Comparison of ENCODE assay signal across 17 mouse cellular contexts in the genomic region with DNA sequence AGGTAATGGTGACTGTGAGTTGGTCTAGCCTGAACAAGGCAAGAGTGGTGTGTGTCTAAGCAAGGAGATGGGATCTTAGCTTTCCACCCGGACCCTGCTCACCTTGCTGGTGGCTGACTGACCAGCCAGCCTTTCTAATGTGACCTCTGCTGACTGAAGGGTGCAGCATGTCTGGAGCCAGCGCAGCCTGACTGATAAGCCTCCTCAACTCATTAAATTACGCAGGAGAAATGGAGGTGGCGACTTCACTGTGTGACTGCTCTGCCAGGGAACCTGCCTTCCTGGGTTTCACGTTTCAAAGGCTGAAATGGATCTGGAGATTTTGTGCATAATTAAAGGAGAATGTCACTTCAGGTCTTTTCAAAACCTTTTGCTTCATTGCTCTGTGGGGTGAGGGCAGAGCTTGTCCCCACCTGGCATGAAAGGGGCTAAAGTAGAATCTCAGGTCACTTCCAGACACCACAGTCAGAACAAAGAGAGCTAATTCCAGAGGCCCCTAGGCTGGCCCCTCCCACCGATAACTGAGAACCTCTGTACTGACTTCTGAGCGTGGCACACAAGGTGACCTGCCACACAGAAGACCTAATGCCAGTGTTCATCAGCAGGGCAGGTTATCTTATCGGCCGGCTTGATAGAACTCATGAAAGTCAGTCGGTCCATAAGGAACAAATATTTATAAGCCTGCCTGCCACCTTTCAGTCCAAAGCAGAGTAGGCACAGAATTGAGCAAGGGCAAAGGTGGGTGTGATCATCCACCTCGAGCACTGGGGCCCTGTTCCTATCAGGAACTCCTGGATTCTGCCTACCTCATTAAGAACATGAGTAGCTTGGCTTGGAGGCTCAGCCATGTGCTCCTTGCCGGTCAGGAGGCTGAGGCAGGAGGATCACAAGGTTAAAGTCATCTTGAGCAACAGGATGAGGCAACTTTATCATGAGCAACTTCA. TPM values are rescaled to one million over a fixed set of nuclear protein-coding genes. Genes with fewer than 3 reads are reported as not detected.
A peak's percentile ranks its signal among the peaks of the same experiment; 100 is the strongest.
DNase-seq lines count a peak whose midpoint lies in the region; ATAC-seq and TF ChIP-seq lines count a peak whose summit lies in the region.
"Had no signal": no experiment of that assay in that cellular context is flagged by ENCODE, and none has a peak within 500 bp of the region (broad histone marks: within the 10 kb centered on the region; RNA-seq: fewer than 3 reads in every experiment).

No protein-coding gene starts in this region.

- H3K4me2 ChIP-seq in embryonic facial prominence, embryonic 11.5 days (ENCODE audit: low read depth, low read length), result no peak overlapping the region
- no peak overlapping the region for H3K4me2 ChIP-seq in heart, embryonic 16.5 days (ENCODE audit: low read depth, low read length)
- no peak overlapping the region for H3K4me2 ChIP-seq in limb, embryonic 12.5 days
- H3K4me2 ChIP-seq: hindbrain, embryonic 15.5 days; midbrain, embryonic 12.5 days had no signal

- ATAC-seq in embryonic facial prominence, embryonic 11.5 days (replicated peaks; ENCODE audit: insufficient number of reproducible peaks, low FRiP score, low TSS enrichment, low read depth), result no peak
- peak; percentile 61; the same call in 1 of the 2 replicates for ATAC-seq in heart, embryonic 16.5 days (replicated peaks; ENCODE audit: extremely low read depth, insufficient read depth, low FRiP score)
- no peak for ATAC-seq in limb, embryonic 12.5 days (ENCODE audit: insufficient number of reproducible peaks, insufficient read depth, low FRiP score, low TSS enrichment, low read depth)
- ATAC-seq in monocyte, adult 5-6 weeks (replicated peaks; ENCODE audit: insufficient number of reproducible peaks, low FRiP score, low TSS enrichment, poor library complexity, severe bottlenecking), result no peak

- H3K4me3 ChIP-seq in embryonic facial prominence, embryonic 11.5 days (ENCODE audit: low read depth, low read length), result no peak overlapping the region
- H3K4me3 ChIP-seq in heart, adult 2 months, result no peak overlapping the region
- H3K4me3 ChIP-seq in heart, embryonic 16.5 days (ENCODE audit: low read length), result no peak overlapping the region
- no peak overlapping the region for H3K4me3 ChIP-seq in limb, embryonic 12.5 days (replicated peaks)
- H3K4me3 ChIP-seq: hindbrain, embryonic 15.5 days; midbrain, embryonic 12.5 days had no signal

- 0 out of 2 replicates have a peak overlapping the region, but pooled peaks have one; percentile 30 for H3K27ac ChIP-seq in embryonic facial prominence, embryonic 11.5 days (replicated peaks; ENCODE audit: low read depth, low read length)
- peak overlapping the region; percentile 79 for H3K27ac ChIP-seq in heart, adult 2 months
- H3K27ac ChIP-seq in heart, embryonic 16.5 days (ENCODE audit: low read length), result peak overlapping the region; percentile 19
- H3K27ac ChIP-seq in limb, embryonic 12.5 days, result peak overlapping the region; percentile 41; the same call in 1 of the 2 replicates
- H3K27ac ChIP-seq: hindbrain, embryonic 15.5 days; liver, embryonic 14.5 days; midbrain, embryonic 12.5 days had no signal

- H3K9me3 ChIP-seq in embryonic facial prominence, embryonic 11.5 days (replicated peaks; ENCODE audit: control insufficient read depth, low read length), result no peaks in the 10 kb centered on the region
- no peaks in the 10 kb centered on the region for H3K9me3 ChIP-seq in heart, embryonic 16.5 days (replicated peaks; ENCODE audit: control insufficient read depth, low read length)
- no peaks in the 10 kb centered on the region for H3K9me3 ChIP-seq in limb, embryonic 12.5 days
- H3K9me3 ChIP-seq: G1E; hindbrain, embryonic 15.5 days; midbrain, embryonic 12.5 days had no signal

- DNase-seq in embryonic facial prominence, embryonic 11.5 days (ENCODE audit: low spot score), result no peak
- peak; percentile 31 to 66 for DNase-seq in heart, adult 2 months
- DNase-seq in cerebellum, adult 8-10 months, result no peak
- DNase-seq in gastrocnemius, postnatal 10 days, result no peak
- DNase-seq: adrenal gland, adult 8-10 months; cerebellum, adult 9-10 months; gastrocnemius, postnatal 25 days; kidney, adult 2 months; left cerebral cortex, postnatal 4 days; thymus, adult 18-20 months had no signal

- H3K27me3 ChIP-seq in embryonic facial prominence, embryonic 11.5 days (ENCODE audit: control insufficient read depth, insufficient read depth, low read length), result no peaks in the 10 kb centered on the region
- no peaks in the 10 kb centered on the region for H3K27me3 ChIP-seq in heart, adult 2 months (ENCODE audit: control insufficient read depth, insufficient read depth, low read length)
- no peaks in the 10 kb centered on the region for H3K27me3 ChIP-seq in heart, embryonic 16.5 days (ENCODE audit: control insufficient read depth, insufficient read depth, low read length)
- H3K27me3 ChIP-seq in limb, embryonic 12.5 days, result no peaks in the 10 kb centered on the region
- H3K27me3 ChIP-seq: hindbrain, embryonic 15.5 days had no signal

- no peaks in the 10 kb centered on the region for H3K36me3 ChIP-seq in embryonic facial prominence, embryonic 11.5 days (replicated peaks; ENCODE audit: control insufficient read depth, insufficient read depth, low read depth, low read length)
- H3K36me3 ChIP-seq in heart, adult 2 months (ENCODE audit: control insufficient read depth, insufficient read depth, low read length), result no peaks in the 10 kb centered on the region
- no peaks in the 10 kb centered on the region for H3K36me3 ChIP-seq in heart, embryonic 16.5 days (ENCODE audit: control insufficient read depth, insufficient read depth)
- no peaks in the 10 kb centered on the region for H3K36me3 ChIP-seq in limb, embryonic 12.5 days
- H3K36me3 ChIP-seq: G1E; hindbrain, embryonic 15.5 days; midbrain, embryonic 12.5 days had no signal

- TF ChIP-seq POLR2A in heart, adult 2 months (IDR thresholded peaks at IDR 0.05; ENCODE audit: insufficient read depth, low read depth, low read length), result no peak; the same call in 1 of the 2 replicates

- no peaks in the 10 kb centered on the region; the same call in 1 of the 2 replicates for H3K4me1 ChIP-seq in embryonic facial prominence, embryonic 11.5 days (ENCODE audit: control insufficient read depth, insufficient read depth, low read length)
- no peaks in the 10 kb centered on the region for H3K4me1 ChIP-seq in heart, adult 2 months (ENCODE audit: control insufficient read depth, insufficient read depth, low read length)
- peaks cover 5% of the 10 kb centered on the region; the same call in 1 of the 2 replicates for H3K4me1 ChIP-seq in heart, embryonic 16.5 days (ENCODE audit: control insufficient read depth, insufficient read depth, low read length)
- H3K4me1 ChIP-seq in limb, embryonic 12.5 days (replicated peaks), result peaks cover 21% of the 10 kb centered on the region
- H3K4me1 ChIP-seq: midbrain, embryonic 12.5 days had no signal

- H3K79me2 ChIP-seq in heart, adult 2 months (replicated peaks; ENCODE audit: control insufficient read depth, insufficient read depth, low read length), result no peaks in the 10 kb centered on the region

- intact Hi-C loops in heart, adult 2 months (cut with DNase I), result loop anchor here (5.0 kb wide), 1 partner anchor 123 kb away; no protein-coding TSS in a partner anchor

- 0 out of 2 replicates have a peak, but pooled peaks have one; percentile 49 for TF ChIP-seq EP300 in heart, adult 2 months (IDR thresholded peaks at IDR 0.05; ENCODE audit: insufficient read depth, low read depth, low read length)

- 51% methylated on average over 12 of the region's 12 CpGs for WGBS in embryonic facial prominence, embryonic 11.5 days
- 47% methylated on average over 12 of the region's 12 CpGs for WGBS in heart, adult 2 months
- 30% methylated on average over 12 of the region's 12 CpGs for WGBS in heart, embryonic 16.5 days
- 45% methylated on average over 12 of the region's 12 CpGs for WGBS in limb, embryonic 12.5 days

- TF ChIP-seq CTCF in heart, adult 2 months (IDR thresholded peaks at IDR 0.05), result no peak

- no peak overlapping the region for H3K9ac ChIP-seq in embryonic facial prominence, embryonic 11.5 days (replicated peaks; ENCODE audit: low read length)
- no peak overlapping the region for H3K9ac ChIP-seq in heart, adult 2 months (ENCODE audit: low read depth, low read length)
- H3K9ac ChIP-seq in heart, embryonic 16.5 days (ENCODE audit: low read length), result no peak overlapping the region
- H3K9ac ChIP-seq in limb, embryonic 12.5 days (replicated peaks), result no peak overlapping the region
- H3K9ac ChIP-seq: hindbrain, embryonic 15.5 days; liver, embryonic 14.5 days; midbrain, embryonic 12.5 days had no signal

RNA-seq across cellular contexts. Expression of gene Vps8, which starts 53.1 kb away (rescaled TPM):
- polyA plus RNA-seq in embryonic facial prominence, embryonic 11.5 days (2014; fragmentation: Nextera tagmentation; extraction: Ambion mirVana), result 16.7 and 19.0 TPM in 2 replicates
- total RNA-seq in heart, adult 2 months (2021), result 10 to 100 TPM; 24.1 to 25.5 TPM
- polyA plus RNA-seq in heart, adult 2 months (2012; rRNA removed), result 14.0 and 20.9 TPM in 2 replicates
- polyA plus RNA-seq in heart, embryonic 16.5 days (2015; fragmentation: Nextera tagmentation; extraction: Ambion mirVana), result 25.4 and 30.9 TPM in 2 replicates
- polyA plus RNA-seq in limb, embryonic 12.5 days (2016; fragmentation: Nextera tagmentation; extraction: Ambion mirVana), result 15.9 and 16.3 TPM in 2 replicates
- total RNA-seq in monocyte, adult 5-6 weeks (2017), result 26.4 to 33.9 TPM (median 33.5 TPM) in 3 replicates
- 10 to 100 TPM; 10.6 to 12.2 TPM for total RNA-seq in gastrocnemius, postnatal 10 days (2021)

Comparison
In these comparisons a context has a peak if more than half of its experiments do, and no peak if none do; other contexts are left out.
1. DNase-seq: peak in heart, adult 2 months (2 of 2); none in embryonic facial prominence, embryonic 11.5 days (single experiment), cerebellum, adult 8-10 months (single experiment) and gastrocnemius, postnatal 10 days (single experiment).
2. H3K27ac ChIP-seq: peak in every context shown above with its lines; median percentile 79 in heart, adult 2 months; 41 in limb, embryonic 12.5 days; 30 in embryonic facial prominence, embryonic 11.5 days; 19 in heart, embryonic 16.5 days.